ENCODE assay signal across 9 mouse cellular contexts in the genomic region with DNA sequence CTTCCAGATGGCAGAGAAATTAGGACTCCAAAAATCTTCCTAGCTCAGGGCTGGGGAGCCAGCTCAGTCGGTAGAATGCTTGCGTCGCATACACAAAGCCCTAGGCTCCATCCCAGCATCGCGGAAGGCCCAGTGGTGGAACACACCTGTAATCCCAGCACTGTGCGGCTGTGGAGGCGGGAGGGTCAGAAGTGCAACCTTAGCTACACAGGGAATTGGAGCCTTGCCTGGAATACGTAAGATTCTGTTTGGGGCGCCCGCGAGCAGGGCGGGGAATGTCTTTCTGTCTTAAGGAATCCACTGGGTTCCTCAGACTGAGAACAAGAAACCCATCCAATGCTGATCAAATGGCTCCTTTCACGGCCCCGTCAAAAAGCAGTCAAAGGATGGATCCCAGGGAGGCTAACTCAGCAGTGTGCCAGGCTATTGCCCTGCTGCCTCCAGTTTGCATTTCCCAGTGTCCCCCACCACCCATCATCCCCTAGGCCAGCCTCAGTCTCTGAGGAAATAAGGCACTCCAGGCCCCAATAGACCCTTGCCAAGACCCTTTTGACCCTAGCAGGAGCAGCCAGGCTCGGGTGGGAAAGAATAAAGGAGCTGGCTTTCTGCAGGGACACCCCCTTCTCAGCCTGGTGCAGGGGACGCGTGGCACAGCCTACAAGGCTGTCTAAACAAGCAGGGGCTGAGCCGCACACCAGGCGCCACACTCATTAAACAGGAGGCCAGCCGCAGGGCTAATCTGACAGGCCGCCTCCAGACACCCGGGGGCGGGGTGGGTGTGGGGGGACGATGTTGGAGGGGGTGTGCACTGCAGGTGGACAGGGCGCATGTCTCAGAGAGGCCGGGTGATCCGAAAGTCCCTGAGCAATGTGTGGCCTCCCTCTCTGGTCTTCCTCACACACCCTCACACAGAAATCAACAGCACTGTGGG.
DNase-seq lines count a peak whose midpoint lies in the region; ATAC-seq lines count a peak whose summit lies in the region.
"Had no signal": no experiment of that assay in that cellular context is flagged by ENCODE, and none has a peak within 500 bp of the region (broad histone marks: within the 10 kb centered on the region; RNA-seq: fewer than 3 reads in every experiment).

No protein-coding gene starts in this region.

- H3K4me1 ChIP-seq in hindbrain, embryonic 15.5 days (replicated peaks), result peaks cover 11% of the 10 kb centered on the region
- peaks cover 8% of the 10 kb centered on the region; the same call in 1 of the 2 replicates for H3K4me1 ChIP-seq in neural tube, embryonic 12.5 days

- no peak overlapping the region for H3K4me3 ChIP-seq in hindbrain, embryonic 15.5 days
- H3K4me3 ChIP-seq in neural tube, embryonic 12.5 days, result no peak overlapping the region

- 0 out of 2 replicates have a peak, but pooled peaks have one; percentile 34 for ATAC-seq in hindbrain, embryonic 15.5 days (ENCODE audit: low FRiP score, low read depth)
- ATAC-seq in neural tube, embryonic 12.5 days (ENCODE audit: low FRiP score, low read depth), result peak; percentile 68; the same call in 1 of the 2 replicates

- H3K4me2 ChIP-seq in hindbrain, embryonic 15.5 days, result no peak overlapping the region
- no peak overlapping the region for H3K4me2 ChIP-seq in neural tube, embryonic 12.5 days (replicated peaks)

- DNase-seq in kidney, adult 11 months, result peak; percentile 16
- no peak for DNase-seq in kidney, adult 8-10 months
- DNase-seq in embryo, embryonic 10.5 days (ENCODE audit: low spot score), result peak; percentile 23
- DNase-seq in gastrocnemius, postnatal 14 days, result no peak
- no peak for DNase-seq in layer of hippocampus, postnatal 10 days (ENCODE audit: low spot score in 2 of 2)
- DNase-seq in spleen, adult 12 weeks (ENCODE audit: low spot score), result no peak
- DNase-seq: thymus, postnatal 4 days had no signal

- no peak overlapping the region for H3K27ac ChIP-seq in hindbrain, embryonic 15.5 days (replicated peaks)
- H3K27ac ChIP-seq in neural tube, embryonic 12.5 days, result no peak overlapping the region

- intact Hi-C loops in gastrocnemius, postnatal 14 days (cut with DNase I; ENCODE audit: low total_unique reads), result no loop called here

- H3K9ac ChIP-seq in hindbrain, embryonic 15.5 days, result no peak overlapping the region
- H3K9ac ChIP-seq in neural tube, embryonic 12.5 days, result no peak overlapping the region

- H3K27me3 ChIP-seq in hindbrain, embryonic 15.5 days, result 0 out of 2 replicates have a peak, but pooled peaks cover 5% of the 10 kb centered on the region
- H3K27me3 ChIP-seq in neural tube, embryonic 12.5 days (replicated peaks), result no peaks in the 10 kb centered on the region

- WGBS in hindbrain, embryonic 15.5 days, result 31% methylated on average over 27 of the region's 27 CpGs
- WGBS in neural tube, embryonic 12.5 days, result 27% methylated on average over 27 of the region's 27 CpGs

- no peaks in the 10 kb centered on the region for H3K36me3 ChIP-seq in hindbrain, embryonic 15.5 days
- H3K36me3 ChIP-seq in neural tube, embryonic 12.5 days, result no peaks in the 10 kb centered on the region

- H3K9me3 ChIP-seq in hindbrain, embryonic 15.5 days, result no peaks in the 10 kb centered on the region
- H3K9me3 ChIP-seq in neural tube, embryonic 12.5 days, result no peaks in the 10 kb centered on the region

Comparison
In these comparisons a context has a peak if more than half of its experiments do, and no peak if none do; other contexts are left out.
1. DNase-seq: peak in kidney, adult 11 months (single experiment) and embryo, embryonic 10.5 days (single experiment); none in kidney, adult 8-10 months (0 of 2), gastrocnemius, postnatal 14 days (single experiment), layer of hippocampus, postnatal 10 days (0 of 2) and spleen, adult 12 weeks (single experiment).